Mouse (Mus musculus): ENCODE results near the gene Usp34. TPM values are rescaled to one million over a fixed set of nuclear protein-coding genes. Genes with fewer than 3 reads are reported as not detected.

Gene Usp34
- polyA plus RNA-seq, 1 experiment from 2014 or later: 25.1 TPM

GRCm38 (mm10) chr11:23362305-23362704 lies 55.6 kb downstream of the Usp34 start:
- Histone ChIP-seq H3K9me3 (no peaks in the 10 kb centered on the region), H3K4me1 (no peaks in the 10 kb centered on the region), H3K9ac (no peak overlapping the region), H3K4me3 (replicated peaks) (no peak overlapping the region), H3K27me3 (replicated peaks) (no peaks in the 10 kb centered on the region), H3K27ac (no peak overlapping the region), H3K4me2 (no peak overlapping the region), H3K36me3 (peaks cover 13% of the 10 kb centered on the region)
- no peak for ATAC-seq (ENCODE audit: insufficient read depth, low FRiP score, low read depth)

GRCm38 (mm10) chr11:23364348-23364747 lies 57.7 kb downstream of the Usp34 start:
- no peaks in the 10 kb centered on the region for H3K27me3 ChIP-seq (replicated peaks)
- ATAC-seq (ENCODE audit: insufficient read depth, low FRiP score, low read depth): no peak
- 87% methylated on average over 3 of the region's 3 CpGs for WGBS
- peaks cover 13% of the 10 kb centered on the region for H3K36me3 ChIP-seq
- no peak overlapping the region for H3K27ac ChIP-seq
- no peak overlapping the region for H3K4me3 ChIP-seq (replicated peaks)
- no peaks in the 10 kb centered on the region for H3K9me3 ChIP-seq
- no peaks in the 10 kb centered on the region for H3K4me1 ChIP-seq
- no peak overlapping the region for H3K9ac ChIP-seq
- H3K4me2 ChIP-seq: no peak overlapping the region

- Histone ChIP-seq H3K27me3 (replicated peaks) (no peaks in the 10 kb centered on the region), H3K4me1 (no peaks in the 10 kb centered on the region), H3K9ac (no peak overlapping the region), H3K36me3 (peaks cover 4% of the 10 kb centered on the region; the same call in 1 of the 2 replicates), H3K9me3 (no peaks in the 10 kb centered on the region), H3K4me3 (replicated peaks) (no peak overlapping the region), H3K4me2 (no peak overlapping the region), H3K27ac (no peak overlapping the region)
- 68% methylated on average over 4 of the region's 4 CpGs for WGBS
- ATAC-seq (ENCODE audit: insufficient read depth, low FRiP score, low read depth): no peak
Measured at GRCm38 (mm10) chr11:23372032-23372431, 65.3 kb downstream of the Usp34 start.

- no peak for ATAC-seq (ENCODE audit: insufficient read depth, low FRiP score, low read depth)
- Histone ChIP-seq H3K4me2 (no peak overlapping the region), H3K27me3 (replicated peaks) (no peaks in the 10 kb centered on the region)
Measured at GRCm38 (mm10) chr11:23372490-23372889, 65.8 kb downstream of the Usp34 start.

GRCm38 (mm10) chr11:23380055-23380454 lies 73.4 kb downstream of the Usp34 start:
- Histone ChIP-seq H3K4me1 (no peaks in the 10 kb centered on the region), H3K9me3 (no peaks in the 10 kb centered on the region), H3K27me3 (replicated peaks) (no peaks in the 10 kb centered on the region), H3K27ac (no peak overlapping the region), H3K36me3 (peaks cover 19% of the 10 kb centered on the region), H3K9ac (no peak overlapping the region), H3K4me3 (replicated peaks) (no peak overlapping the region), H3K4me2 (no peak overlapping the region)
- ATAC-seq (ENCODE audit: insufficient read depth, low FRiP score, low read depth): no peak
- 92% methylated on average over 2 of the region's 2 CpGs for WGBS

More at GRCm38 (mm10) chr11:23372490-23372889, 65.8 kb downstream of the Usp34 start:
- H3K9ac ChIP-seq: no peak overlapping the region
- no peak overlapping the region for H3K27ac ChIP-seq
- H3K9me3 ChIP-seq: no peaks in the 10 kb centered on the region
- no peaks in the 10 kb centered on the region for H3K4me1 ChIP-seq
- H3K4me3 ChIP-seq (replicated peaks): no peak overlapping the region
- H3K36me3 ChIP-seq: peaks cover 4% of the 10 kb centered on the region; the same call in 1 of the 2 replicates

- no peaks in the 10 kb centered on the region for H3K9me3 ChIP-seq
- H3K4me3 ChIP-seq (replicated peaks): no peak overlapping the region
- no peaks in the 10 kb centered on the region for H3K4me1 ChIP-seq
- 91% methylated on average over 3 of the region's 3 CpGs for WGBS
- ATAC-seq (ENCODE audit: insufficient read depth, low FRiP score, low read depth): no peak
- no peak overlapping the region for H3K9ac ChIP-seq
- H3K4me2 ChIP-seq: no peak overlapping the region
- no peak overlapping the region for H3K27ac ChIP-seq
- H3K36me3 ChIP-seq: peaks cover 19% of the 10 kb centered on the region
- H3K27me3 ChIP-seq (replicated peaks): no peaks in the 10 kb centered on the region
Measured at GRCm38 (mm10) chr11:23380595-23380994, 73.9 kb downstream of the Usp34 start.

- ATAC-seq (ENCODE audit: insufficient read depth, low FRiP score, low read depth): no peak
- H3K27me3 ChIP-seq (replicated peaks): no peaks in the 10 kb centered on the region
- H3K4me2 ChIP-seq: no peak overlapping the region
- no peaks in the 10 kb centered on the region for H3K4me1 ChIP-seq
- H3K27ac ChIP-seq: no peak overlapping the region
- no peak overlapping the region for H3K4me3 ChIP-seq (replicated peaks)
- WGBS: 80% methylated on average over 1 of the region's 1 CpGs
- H3K9me3 ChIP-seq: no peaks in the 10 kb centered on the region
- H3K36me3 ChIP-seq: peaks cover 16% of the 10 kb centered on the region
- no peak overlapping the region for H3K9ac ChIP-seq
Measured at GRCm38 (mm10) chr11:23382787-23383186, 76.1 kb downstream of the Usp34 start.

- peaks cover 15% of the 10 kb centered on the region; the same call in 1 of the 2 replicates for H3K36me3 ChIP-seq
- H3K9me3 ChIP-seq: no peaks in the 10 kb centered on the region
- WGBS: 69% methylated on average over 1 of the region's 1 CpGs
Measured at GRCm38 (mm10) chr11:23389649-23390048, 83.0 kb downstream of the Usp34 start.

GRCm38 (mm10) chr11:23392567-23392966 lies 85.9 kb downstream of the Usp34 start:
- H3K36me3 ChIP-seq: peaks cover 23% of the 10 kb centered on the region; the same call in 1 of the 2 replicates
- no peak overlapping the region for H3K4me2 ChIP-seq
- H3K9me3 ChIP-seq: no peaks in the 10 kb centered on the region
- no peak for ATAC-seq (ENCODE audit: insufficient read depth, low FRiP score, low read depth)
- no peak overlapping the region for H3K9ac ChIP-seq
- no peak overlapping the region for H3K27ac ChIP-seq
- H3K4me1 ChIP-seq: no peaks in the 10 kb centered on the region
- no peaks in the 10 kb centered on the region for H3K27me3 ChIP-seq (replicated peaks)
- no peak overlapping the region for H3K4me3 ChIP-seq (replicated peaks)

More at GRCm38 (mm10) chr11:23389649-23390048, 83.0 kb downstream of the Usp34 start:
- no peak overlapping the region for H3K4me2 ChIP-seq
- H3K4me1 ChIP-seq: no peaks in the 10 kb centered on the region
- H3K27me3 ChIP-seq (replicated peaks): no peaks in the 10 kb centered on the region
- H3K9ac ChIP-seq: no peak overlapping the region
- no peak overlapping the region for H3K4me3 ChIP-seq (replicated peaks)
- H3K27ac ChIP-seq: no peak overlapping the region
- ATAC-seq (ENCODE audit: insufficient read depth, low FRiP score, low read depth): no peak

- H3K4me1 ChIP-seq: no peaks in the 10 kb centered on the region
- 78% methylated on average over 4 of the region's 4 CpGs for WGBS
- H3K27me3 ChIP-seq (replicated peaks): no peaks in the 10 kb centered on the region
- peaks cover 14% of the 10 kb centered on the region; the same call in 1 of the 2 replicates for H3K36me3 ChIP-seq
- H3K27ac ChIP-seq: no peak overlapping the region
- no peak for ATAC-seq (ENCODE audit: insufficient read depth, low FRiP score, low read depth)
- H3K9me3 ChIP-seq: no peaks in the 10 kb centered on the region
- no peak overlapping the region for H3K9ac ChIP-seq
- no peak overlapping the region for H3K4me2 ChIP-seq
- no peak overlapping the region for H3K4me3 ChIP-seq (replicated peaks)
Measured at GRCm38 (mm10) chr11:23396608-23397007, 89.9 kb downstream of the Usp34 start.

- H3K9me3 ChIP-seq: no peaks in the 10 kb centered on the region
- H3K27ac ChIP-seq: no peak overlapping the region
- ATAC-seq (ENCODE audit: insufficient read depth, low FRiP score, low read depth): no peak
- no peak overlapping the region for H3K4me2 ChIP-seq
- H3K9ac ChIP-seq: no peak overlapping the region
- H3K27me3 ChIP-seq (replicated peaks): no peaks in the 10 kb centered on the region
- peaks cover 6% of the 10 kb centered on the region; the same call in 1 of the 2 replicates for H3K36me3 ChIP-seq
- WGBS: 84% methylated on average over 12 of the region's 12 CpGs
- no peak overlapping the region for H3K4me3 ChIP-seq (replicated peaks)
- no peaks in the 10 kb centered on the region for H3K4me1 ChIP-seq
Measured at GRCm38 (mm10) chr11:23400978-23401776, 94.5 kb downstream of the Usp34 start.

- Histone ChIP-seq H3K36me3 (peaks cover 21% of the 10 kb centered on the region; the same call in 1 of the 2 replicates), H3K4me2 (no peak overlapping the region), H3K27me3 (replicated peaks) (no peaks in the 10 kb centered on the region), H3K9me3 (no peaks in the 10 kb centered on the region), H3K27ac (no peak overlapping the region), H3K4me1 (no peaks in the 10 kb centered on the region), H3K9ac (no peak overlapping the region), H3K4me3 (replicated peaks) (no peak overlapping the region)
- no peak for ATAC-seq (ENCODE audit: insufficient read depth, low FRiP score, low read depth)
- 90% methylated on average over 6 of the region's 6 CpGs for WGBS
Measured at GRCm38 (mm10) chr11:23428301-23428700, 121.6 kb downstream of the Usp34 start.

All from stomach, embryonic 15.5 days (tissue).